Mouse (Mus musculus): ENCODE measurements at regions not wholly inside any gene's neighbourhood (a gene's known extent, or its start where the extent isn't known, plus 50 kb on each side); places are given as distances from the start of the nearest gene placed in this dataset.

DNA sequence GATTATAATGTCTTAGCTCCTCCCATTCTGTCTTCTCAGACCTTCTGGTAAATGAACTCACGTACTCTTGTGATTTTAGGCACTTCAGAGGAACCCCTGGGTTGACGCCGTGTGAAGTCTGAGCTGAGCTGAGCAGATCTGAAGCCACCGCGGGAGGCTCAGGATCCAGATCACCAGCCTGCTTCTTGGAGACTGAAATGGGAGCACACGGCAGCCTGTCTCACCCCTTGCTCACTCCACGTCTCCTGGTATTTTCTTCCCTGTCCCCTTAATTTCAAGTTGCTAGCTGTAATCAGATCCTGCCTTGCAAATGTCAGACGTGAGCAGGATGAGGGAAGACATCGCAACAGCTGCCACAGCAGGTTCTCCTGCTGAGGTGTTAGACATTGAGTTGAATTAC is 135.3 kb upstream of the Sgk1 start:
- TF ChIP-seq CTCF (IDR thresholded peaks at IDR 0.05; ENCODE audit: borderline replicate concordance, control insufficient read depth, extremely low read depth, insufficient read depth, low read length, poor library complexity) (no peak), POLR2A (IDR thresholded peaks at IDR 0.05; ENCODE audit: control insufficient read depth, extremely low read depth, insufficient read depth, low read length, poor library complexity) (no peak)

Data from thymus, adult 2 months (tissue).